Mouse (Mus musculus) C2C12 (cell line): ENCODE measurements around the gene Slc25a31. TPM values are rescaled to one million over a fixed set of nuclear protein-coding genes. Genes with fewer than 3 reads are reported as not detected.

Experiments
- H3K27me3 ChIP-seq: one replicate; pipeline ENCODE4 v1.6.1; 2011; ENCODE audit not compliant: control insufficient read depth, insufficient read depth, insufficient read length
- H3K36me3 ChIP-seq: one replicate; pipeline ENCODE4 v1.6.1; 2011; ENCODE audit not compliant: control insufficient read depth, insufficient read depth
- H3K4me3 ChIP-seq: one replicate; pipeline ENCODE4 v1.5.1; 2011; ENCODE audit warnings: mild to moderate bottlenecking, control low read depth; ENCODE audit not compliant: poor library complexity, insufficient read depth, severe bottlenecking
- H3K79me2 ChIP-seq: one replicate; pipeline ENCODE4 v1.6.1; 2011; ENCODE audit not compliant: control insufficient read depth, insufficient read depth
- H3K79me3 ChIP-seq: one replicate; pipeline ENCODE4 v1.6.1; 2011; ENCODE audit warnings: low read depth, control low read depth
- H3ac ChIP-seq: one replicate; pipeline ENCODE3; 2011; ENCODE audit warnings: low read depth; ENCODE audit not compliant: control insufficient read depth, insufficient read length
- CEBPB ChIP-seq: IDR thresholded peaks from one replicate; pipeline ENCODE4 v1.6.1; 2011; ENCODE audit warnings: low read depth, mild to moderate bottlenecking, control low read depth, moderate library complexity
- CTCF ChIP-seq: IDR thresholded peaks from one replicate; pipeline ENCODE4 v1.5.1; 2011; ENCODE audit not compliant: control insufficient read depth, insufficient read depth, insufficient read length
- FOSL1 ChIP-seq: IDR thresholded peaks from one replicate; pipeline ENCODE4 v1.8.0; 2011; ENCODE audit warnings: mild to moderate bottlenecking, low read length; ENCODE audit not compliant: poor library complexity, insufficient read depth, severe bottlenecking
- MAX ChIP-seq: IDR thresholded peaks from one replicate; pipeline ENCODE4 v1.6.1; 2011; ENCODE audit warnings: mild to moderate bottlenecking, control low read depth
- MYOD1 ChIP-seq: IDR thresholded peaks from one replicate; pipeline ENCODE4 v1.6.1; 2011; ENCODE audit warnings: low read depth; ENCODE audit not compliant: control insufficient read depth, insufficient read length
- MYOG ChIP-seq: IDR thresholded peaks from one replicate; pipeline ENCODE4 v1.6.1; 2011; ENCODE audit not compliant: control insufficient read depth, insufficient read length; ENCODE audit errors: extremely low read depth
- USF1 ChIP-seq: IDR thresholded peaks from one replicate; pipeline ENCODE4 v1.6.1; 2011; ENCODE audit warnings: low read depth, mild to moderate bottlenecking, control low read depth, moderate library complexity
- polyA plus RNA-seq: library from polyadenylated mRNA; unstranded; fragments of >200 nt; fragmentation: generic; extraction: Trizol; gene quantifications from one replicate; pipeline ENCODE4 v1.2.1, GENCODE M21; 2012; ENCODE audit warnings: missing spikeins

Slc25a31 gene
- polyA plus RNA-seq, 1 experiment, result not detected

DNA sequence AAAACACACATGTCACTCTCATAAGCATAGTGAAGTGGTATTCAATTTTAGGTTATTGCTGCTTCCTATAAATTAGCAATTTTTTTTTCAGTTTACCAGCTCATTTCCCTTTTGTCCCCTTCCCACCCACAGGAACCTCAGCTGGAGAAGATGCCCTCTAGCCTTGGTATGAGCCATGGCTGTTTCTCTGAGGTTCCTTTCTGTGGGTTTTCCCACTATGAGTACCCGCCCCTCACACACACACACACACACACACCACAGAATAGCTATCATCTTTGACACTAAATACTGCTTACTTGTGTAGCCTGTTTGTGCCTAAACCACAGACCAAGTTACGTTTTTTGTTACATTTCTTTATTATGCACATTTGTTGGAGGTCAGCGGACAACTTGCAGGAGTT lies 39.3 kb upstream of the Slc25a31 start:
- Histone ChIP-seq H3K27me3 (no peaks in the 10 kb centered on the region), H3K4me3 (no peak overlapping the region), H3ac (no peak overlapping the region), H3K36me3 (no peaks in the 10 kb centered on the region), H3K79me3 (no peaks in the 10 kb centered on the region), H3K79me2 (no peaks in the 10 kb centered on the region)
- TF ChIP-seq USF1 (no peak), MAX (no peak), MYOG (no peak), FOSL1 (no peak), MYOD1 (no peak), CTCF (no peak), CEBPB (no peak)

DNA sequence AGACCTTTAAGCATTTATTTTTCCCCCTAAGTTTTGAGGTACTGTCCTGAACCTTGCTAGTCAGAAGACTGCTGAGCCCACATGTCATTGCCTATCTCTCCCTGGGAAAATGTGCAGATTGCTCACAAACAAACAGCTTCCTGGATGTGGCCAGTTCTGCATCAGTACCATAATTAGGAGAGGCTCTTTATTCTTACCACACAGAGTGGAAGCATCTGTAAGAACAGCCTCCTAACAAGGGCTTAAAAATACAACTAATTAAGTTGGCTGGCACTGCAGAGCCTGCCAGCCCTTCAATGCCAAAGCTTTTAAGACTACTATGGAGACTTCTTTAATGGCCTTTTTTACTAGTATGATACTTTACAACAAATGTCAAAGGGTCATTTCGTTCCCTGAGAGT lies 35.1 kb upstream of the Slc25a31 start:
- TF ChIP-seq MYOD1, result no peak
- no peak for TF ChIP-seq USF1
- TF ChIP-seq FOSL1, result no peak
- no peak for TF ChIP-seq MYOG
- no peak for TF ChIP-seq CEBPB
- TF ChIP-seq CTCF, result no peak
- no peak for TF ChIP-seq MAX
- no peaks in the 10 kb centered on the region for H3K79me2 ChIP-seq
- no peaks in the 10 kb centered on the region for H3K36me3 ChIP-seq
- no peak overlapping the region for H3ac ChIP-seq
- no peaks in the 10 kb centered on the region for H3K79me3 ChIP-seq
- no peaks in the 10 kb centered on the region for H3K27me3 ChIP-seq
- no peak overlapping the region for H3K4me3 ChIP-seq

DNA sequence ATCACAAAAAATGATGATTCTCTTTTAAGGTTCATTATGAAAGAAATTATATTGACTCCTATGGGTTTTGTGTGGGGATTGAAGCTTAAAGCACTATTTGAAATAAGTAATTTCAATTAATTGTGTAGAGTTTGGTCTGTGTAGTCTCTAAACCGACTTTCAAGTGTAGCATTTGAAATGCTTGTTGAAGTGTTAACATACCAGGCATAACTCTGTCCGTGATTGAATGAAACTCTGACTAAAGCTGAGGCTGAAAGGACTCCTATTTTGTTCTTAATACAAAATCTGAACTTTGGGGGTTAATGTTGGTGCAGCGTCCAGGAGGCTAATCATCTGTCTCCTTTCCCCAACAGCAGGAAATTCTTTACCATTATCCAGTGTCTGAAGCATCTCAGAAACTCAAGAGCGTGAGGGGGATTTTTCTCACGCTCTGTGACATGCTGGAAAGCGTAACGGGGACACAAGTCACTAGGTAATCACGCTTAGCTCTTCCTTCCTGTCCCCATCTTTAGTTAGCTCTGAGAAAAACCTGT lies 33.7 kb upstream of the Slc25a31 start:
- Histone ChIP-seq H3K79me3 (no peaks in the 10 kb centered on the region), H3K36me3 (no peaks in the 10 kb centered on the region), H3K4me3 (no peak overlapping the region), H3ac (no peak overlapping the region), H3K79me2 (no peaks in the 10 kb centered on the region), H3K27me3 (no peaks in the 10 kb centered on the region)
- TF ChIP-seq USF1, result no peak
- TF ChIP-seq MAX, result no peak
- no peak for TF ChIP-seq MYOG
- no peak for TF ChIP-seq MYOD1
- TF ChIP-seq CEBPB, result no peak
- TF ChIP-seq CTCF, result no peak
- no peak for TF ChIP-seq FOSL1

DNA sequence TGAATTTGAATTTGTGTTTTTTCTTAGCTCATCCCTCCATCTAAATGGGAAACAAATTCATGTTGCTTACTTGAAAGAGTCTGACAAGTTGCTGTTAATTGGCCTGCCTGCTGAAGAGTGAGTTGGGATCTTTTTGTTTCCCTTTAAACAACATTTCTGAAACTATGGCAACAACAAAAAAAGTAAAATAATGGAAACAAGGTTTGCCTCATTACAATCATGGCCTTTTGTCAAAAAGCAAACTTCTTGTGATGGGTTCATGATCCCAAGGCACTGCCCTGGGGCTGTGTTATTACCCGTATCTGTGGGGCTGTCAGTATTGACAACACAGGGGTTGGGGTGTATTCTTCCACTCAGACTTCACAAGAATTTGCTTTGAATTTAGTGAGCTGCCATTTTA lies 29.8 kb upstream of the Slc25a31 start:
- no peak overlapping the region for H3ac ChIP-seq
- no peaks in the 10 kb centered on the region for H3K79me2 ChIP-seq
- no peak overlapping the region for H3K4me3 ChIP-seq
- H3K36me3 ChIP-seq, result no peaks in the 10 kb centered on the region
- TF ChIP-seq FOSL1, result no peak
- TF ChIP-seq CTCF, result no peak
- TF ChIP-seq MAX, result no peak
- no peak for TF ChIP-seq CEBPB
- TF ChIP-seq MYOD1, result no peak
- TF ChIP-seq USF1, result no peak
- TF ChIP-seq MYOG, result no peak
- no peaks in the 10 kb centered on the region for H3K79me3 ChIP-seq
- no peaks in the 10 kb centered on the region for H3K27me3 ChIP-seq

DNA sequence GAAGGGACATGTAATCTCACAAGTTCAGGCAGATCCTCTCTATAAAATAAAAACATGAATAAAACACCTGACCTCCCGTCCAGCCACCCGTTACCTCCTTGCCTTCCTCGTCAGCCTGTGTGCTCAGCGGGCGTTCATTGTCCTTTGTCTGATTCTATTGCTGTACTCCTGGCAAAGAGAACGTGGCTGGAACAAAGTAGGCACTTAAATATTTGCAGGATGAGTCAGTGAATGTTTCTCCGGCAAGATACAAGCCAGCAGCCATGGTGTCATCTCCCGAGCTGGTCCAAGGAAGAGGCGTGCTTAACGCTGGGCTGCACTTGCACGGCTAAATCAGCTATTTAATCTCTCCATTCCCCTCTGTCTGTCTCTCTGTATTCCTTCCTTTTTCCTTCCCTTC lies 26.3 kb upstream of the Slc25a31 start:
- peak; percentile 75 for TF ChIP-seq MAX
- peak; percentile 51 for TF ChIP-seq FOSL1
- TF ChIP-seq MYOD1, result no peak
- Histone ChIP-seq H3K27me3 (no peaks in the 10 kb centered on the region), H3K79me3 (no peaks in the 10 kb centered on the region), H3K4me3 (no peak overlapping the region), H3K36me3 (no peaks in the 10 kb centered on the region), H3K79me2 (no peaks in the 10 kb centered on the region), H3ac (no peak overlapping the region)

DNA sequence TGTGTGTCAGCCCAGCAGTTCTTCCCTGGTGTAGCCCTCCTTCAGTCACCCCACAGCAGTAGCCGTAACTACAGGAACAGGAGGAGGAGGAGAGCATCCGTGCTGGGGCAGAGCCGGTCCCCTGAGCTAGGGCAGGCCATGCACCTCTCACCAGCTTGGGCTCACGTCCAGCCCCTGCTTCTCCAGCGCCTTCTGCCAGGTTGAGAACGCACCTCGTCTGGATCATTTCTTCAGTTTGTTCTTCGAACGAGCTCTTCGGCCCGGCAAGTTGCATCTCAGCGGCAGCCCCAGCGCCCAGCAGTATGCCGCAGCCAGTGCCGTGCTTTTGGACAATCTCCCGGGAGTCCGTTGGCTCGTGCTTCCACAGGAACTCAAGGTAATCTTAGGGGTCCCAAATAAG lies 25.5 kb upstream of the Slc25a31 start:
- H3K4me3 ChIP-seq, result no peak overlapping the region
- H3K79me2 ChIP-seq, result no peaks in the 10 kb centered on the region
- H3ac ChIP-seq, result no peak overlapping the region
- H3K36me3 ChIP-seq, result no peaks in the 10 kb centered on the region
- TF ChIP-seq USF1 (no peak), FOSL1 (no peak), MYOG (no peak), MAX (no peak), CEBPB (no peak), MYOD1 (no peak), CTCF (no peak)
- no peaks in the 10 kb centered on the region for H3K79me3 ChIP-seq
- H3K27me3 ChIP-seq, result no peaks in the 10 kb centered on the region
